Mouse (Mus musculus): ENCODE results near the gene Gm28042. TPM values are rescaled to one million over a fixed set of nuclear protein-coding genes. Genes with fewer than 3 reads are reported as not detected.

Gene Gm28042
- polyA plus RNA-seq, 1 experiment from 2014 or later = 4.3 TPM

- Histone ChIP-seq H3K9ac (0 out of 2 replicates have a peak overlapping the region, but pooled peaks have one; percentile 31), H3K36me3 (peaks cover 10% of the 10 kb centered on the region), H3K4me2 (replicated peaks) (no peak overlapping the region), H3K4me1 (peaks cover 38% of the 10 kb centered on the region), H3K4me3 (no peak overlapping the region), H3K9me3 (no peaks in the 10 kb centered on the region), H3K27me3 (0 out of 2 replicates have a peak, but pooled peaks cover 3% of the 10 kb centered on the region), H3K27ac (no peak overlapping the region)
- WGBS = 58% methylated on average over 14 of the region's 14 CpGs
- ATAC-seq (ENCODE audit: low FRiP score, low read depth) = no peak
Observed at GRCm38 (mm10) chr2:120046486-120047310, 19.4 kb downstream of the Gm28042 start.

- H3K27me3 ChIP-seq = 0 out of 2 replicates have a peak, but pooled peaks cover 3% of the 10 kb centered on the region
- no peaks in the 10 kb centered on the region for H3K36me3 ChIP-seq
- H3K4me3 ChIP-seq = no peak overlapping the region
- H3K27ac ChIP-seq = no peak overlapping the region
- H3K9ac ChIP-seq = no peak overlapping the region
- no peak overlapping the region for H3K4me2 ChIP-seq (replicated peaks)
- H3K4me1 ChIP-seq = peaks cover 38% of the 10 kb centered on the region
- ATAC-seq (ENCODE audit: low FRiP score, low read depth) = no peak
- WGBS = 70% methylated on average over 9 of the region's 9 CpGs
- no peaks in the 10 kb centered on the region for H3K9me3 ChIP-seq
Observed at GRCm38 (mm10) chr2:120048173-120048572, 20.9 kb downstream of the Gm28042 start.

GRCm38 (mm10) chr2:120049632-120050274 lies 22.5 kb downstream of the Gm28042 start:
- Histone ChIP-seq H3K4me2 (replicated peaks) (no peak overlapping the region), H3K36me3 (no peaks in the 10 kb centered on the region), H3K27me3 (0 out of 2 replicates have a peak, but pooled peaks cover 3% of the 10 kb centered on the region), H3K27ac (no peak overlapping the region), H3K9me3 (no peaks in the 10 kb centered on the region), H3K4me1 (peaks cover 26% of the 10 kb centered on the region), H3K4me3 (no peak overlapping the region), H3K9ac (no peak overlapping the region)
- ATAC-seq (ENCODE audit: low FRiP score, low read depth) = no peak
- WGBS = 51% methylated on average over 10 of the region's 10 CpGs

GRCm38 (mm10) chr2:120051405-120051804 lies 24.1 kb downstream of the Gm28042 start:
- Histone ChIP-seq H3K4me1 (peaks cover 14% of the 10 kb centered on the region; the same call in 1 of the 2 replicates), H3K27me3 (0 out of 2 replicates have a peak, but pooled peaks cover 3% of the 10 kb centered on the region), H3K4me3 (no peak overlapping the region), H3K9me3 (no peaks in the 10 kb centered on the region), H3K27ac (no peak overlapping the region), H3K4me2 (replicated peaks) (no peak overlapping the region), H3K9ac (no peak overlapping the region), H3K36me3 (no peaks in the 10 kb centered on the region)
- WGBS = 66% methylated on average over 6 of the region's 6 CpGs
- no peak for ATAC-seq (ENCODE audit: low FRiP score, low read depth)

GRCm38 (mm10) chr2:120054771-120055552 lies 27.7 kb downstream of the Gm28042 start:
- H3K9me3 ChIP-seq = no peaks in the 10 kb centered on the region
- no peaks in the 10 kb centered on the region for H3K36me3 ChIP-seq
- no peak overlapping the region for H3K4me2 ChIP-seq (replicated peaks)
- H3K27ac ChIP-seq = no peak overlapping the region
- no peak overlapping the region for H3K4me3 ChIP-seq
- H3K4me1 ChIP-seq = peaks cover 4% of the 10 kb centered on the region; the same call in 1 of the 2 replicates
- ATAC-seq (ENCODE audit: low FRiP score, low read depth) = no peak
- WGBS = 87% methylated on average over 12 of the region's 12 CpGs
- H3K9ac ChIP-seq = no peak overlapping the region
- H3K27me3 ChIP-seq = no peaks in the 10 kb centered on the region

- Histone ChIP-seq H3K9me3 (no peaks in the 10 kb centered on the region), H3K9ac (no peak overlapping the region), H3K27ac (no peak overlapping the region), H3K4me3 (no peak overlapping the region), H3K4me2 (replicated peaks) (no peak overlapping the region), H3K27me3 (no peaks in the 10 kb centered on the region), H3K4me1 (peaks cover 4% of the 10 kb centered on the region; the same call in 1 of the 2 replicates), H3K36me3 (no peaks in the 10 kb centered on the region)
- 82% methylated on average over 10 of the region's 10 CpGs for WGBS
- no peak for ATAC-seq (ENCODE audit: low FRiP score, low read depth)
Observed at GRCm38 (mm10) chr2:120055923-120056322, 28.6 kb downstream of the Gm28042 start.

GRCm38 (mm10) chr2:120058818-120059217 lies 31.5 kb downstream of the Gm28042 start:
- no peak for ATAC-seq (ENCODE audit: low FRiP score, low read depth)
- no peak overlapping the region for H3K27ac ChIP-seq
- H3K9me3 ChIP-seq = no peaks in the 10 kb centered on the region
- H3K36me3 ChIP-seq = no peaks in the 10 kb centered on the region
- no peak overlapping the region for H3K9ac ChIP-seq
- no peaks in the 10 kb centered on the region for H3K27me3 ChIP-seq
- H3K4me3 ChIP-seq = no peak overlapping the region
- no peak overlapping the region for H3K4me2 ChIP-seq (replicated peaks)
- no peaks in the 10 kb centered on the region for H3K4me1 ChIP-seq
- WGBS = 78% methylated on average over 4 of the region's 4 CpGs

- no peak overlapping the region for H3K4me3 ChIP-seq
- no peak overlapping the region for H3K9ac ChIP-seq
- no peaks in the 10 kb centered on the region for H3K36me3 ChIP-seq
- no peaks in the 10 kb centered on the region for H3K27me3 ChIP-seq
- no peak overlapping the region for H3K4me2 ChIP-seq (replicated peaks)
- no peaks in the 10 kb centered on the region for H3K4me1 ChIP-seq
- no peak overlapping the region for H3K27ac ChIP-seq
- WGBS = 81% methylated on average over 3 of the region's 3 CpGs
- H3K9me3 ChIP-seq = no peaks in the 10 kb centered on the region
- no peak for ATAC-seq (ENCODE audit: low FRiP score, low read depth)
Observed at GRCm38 (mm10) chr2:120059466-120059865, 32.2 kb downstream of the Gm28042 start.

- Histone ChIP-seq H3K27ac (no peak overlapping the region), H3K9ac (no peak overlapping the region), H3K36me3 (no peaks in the 10 kb centered on the region), H3K27me3 (no peaks in the 10 kb centered on the region), H3K4me1 (no peaks in the 10 kb centered on the region), H3K4me3 (no peak overlapping the region), H3K9me3 (no peaks in the 10 kb centered on the region), H3K4me2 (replicated peaks) (no peak overlapping the region)
- WGBS = 52% methylated on average over 6 of the region's 6 CpGs
- ATAC-seq (ENCODE audit: low FRiP score, low read depth) = no peak
Observed at GRCm38 (mm10) chr2:120060190-120060589, 32.9 kb downstream of the Gm28042 start.

GRCm38 (mm10) chr2:120060651-120061050 lies 33.4 kb downstream of the Gm28042 start:
- WGBS = 71% methylated on average over 9 of the region's 9 CpGs
- H3K36me3 ChIP-seq = no peaks in the 10 kb centered on the region
- no peak overlapping the region for H3K4me3 ChIP-seq
- no peak for ATAC-seq (ENCODE audit: low FRiP score, low read depth)
- no peak overlapping the region for H3K4me2 ChIP-seq (replicated peaks)
- no peak overlapping the region for H3K9ac ChIP-seq
- no peaks in the 10 kb centered on the region for H3K9me3 ChIP-seq
- H3K4me1 ChIP-seq = no peaks in the 10 kb centered on the region
- no peak overlapping the region for H3K27ac ChIP-seq
- H3K27me3 ChIP-seq = no peaks in the 10 kb centered on the region

GRCm38 (mm10) chr2:120062248-120062647 lies 35.0 kb downstream of the Gm28042 start:
- Histone ChIP-seq H3K27ac (no peak overlapping the region), H3K4me2 (replicated peaks) (no peak overlapping the region), H3K27me3 (no peaks in the 10 kb centered on the region), H3K9ac (no peak overlapping the region), H3K4me3 (no peak overlapping the region), H3K36me3 (no peaks in the 10 kb centered on the region), H3K4me1 (no peaks in the 10 kb centered on the region), H3K9me3 (no peaks in the 10 kb centered on the region)
- ATAC-seq (ENCODE audit: low FRiP score, low read depth) = no peak
- 72% methylated on average over 8 of the region's 8 CpGs for WGBS

- no peak for ATAC-seq (ENCODE audit: low FRiP score, low read depth)
- WGBS = 84% methylated on average over 6 of the region's 6 CpGs
- H3K36me3 ChIP-seq = no peaks in the 10 kb centered on the region
- H3K4me1 ChIP-seq = no peaks in the 10 kb centered on the region
- H3K4me2 ChIP-seq (replicated peaks) = no peak overlapping the region
- H3K9me3 ChIP-seq = no peaks in the 10 kb centered on the region
- H3K4me3 ChIP-seq = no peak overlapping the region
- no peak overlapping the region for H3K9ac ChIP-seq
- no peaks in the 10 kb centered on the region for H3K27me3 ChIP-seq
- no peak overlapping the region for H3K27ac ChIP-seq
Observed at GRCm38 (mm10) chr2:120064639-120065038, 37.3 kb downstream of the Gm28042 start.
